Mouse (Mus musculus): ENCODE results near the gene 2310034G01Rik. TPM values are rescaled to one million over a fixed set of nuclear protein-coding genes. Genes with fewer than 3 reads are reported as not detected.
A peak's percentile ranks its signal among the peaks of the same experiment; 100 is the strongest.

The 2310034G01Rik gene
- polyA plus RNA-seq, 1 experiment from 2014 or later = 1.8 TPM

- peaks cover 71% of the 10 kb centered on the region for H3K27me3 ChIP-seq
- no peak overlapping the region for H3K4me2 ChIP-seq
- H3K36me3 ChIP-seq (replicated peaks) = no peaks in the 10 kb centered on the region
- WGBS = 81% methylated on average over 11 of the region's 11 CpGs
- no peak overlapping the region for H3K9ac ChIP-seq
- no peak overlapping the region for H3K4me3 ChIP-seq (replicated peaks)
- H3K9me3 ChIP-seq = no peaks in the 10 kb centered on the region
- H3K27ac ChIP-seq = no peak overlapping the region
- peaks cover 73% of the 10 kb centered on the region for H3K4me1 ChIP-seq
- no peak for ATAC-seq (ENCODE audit: low FRiP score)
Observed at GRCm38 (mm10) chr19:46324366-46324765, 25.7 kb downstream of the 2310034G01Rik start.

DNA sequence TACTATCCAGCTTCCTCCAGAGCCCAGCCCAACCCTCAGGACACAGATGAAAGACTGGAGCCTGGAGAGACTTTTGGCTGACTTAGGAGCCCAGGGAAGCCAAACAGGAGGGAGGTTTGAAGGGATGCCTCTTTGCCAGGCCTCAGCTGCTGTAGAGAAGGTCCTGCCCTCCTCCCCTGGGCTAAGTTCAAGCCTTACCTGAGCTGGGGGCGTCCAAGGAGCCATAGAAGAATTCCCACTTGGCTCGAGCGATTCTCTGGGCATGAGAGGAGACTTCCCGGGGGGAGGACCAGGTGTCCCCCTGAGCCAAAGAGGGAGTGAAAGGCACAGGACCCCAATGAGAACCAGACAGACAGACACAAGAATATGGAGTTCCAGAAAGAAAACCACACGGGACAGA, 26.4 kb downstream of the 2310034G01Rik start:
- Histone ChIP-seq H3K9me3 (no peaks in the 10 kb centered on the region), H3K36me3 (replicated peaks) (no peaks in the 10 kb centered on the region), H3K27me3 (peaks cover 73% of the 10 kb centered on the region), H3K4me2 (no peak overlapping the region), H3K4me1 (peaks cover 73% of the 10 kb centered on the region), H3K4me3 (replicated peaks) (no peak overlapping the region), H3K9ac (no peak overlapping the region), H3K27ac (no peak overlapping the region)
- WGBS = 82% methylated on average over 5 of the region's 5 CpGs
- ATAC-seq (ENCODE audit: low FRiP score) = no peak

DNA sequence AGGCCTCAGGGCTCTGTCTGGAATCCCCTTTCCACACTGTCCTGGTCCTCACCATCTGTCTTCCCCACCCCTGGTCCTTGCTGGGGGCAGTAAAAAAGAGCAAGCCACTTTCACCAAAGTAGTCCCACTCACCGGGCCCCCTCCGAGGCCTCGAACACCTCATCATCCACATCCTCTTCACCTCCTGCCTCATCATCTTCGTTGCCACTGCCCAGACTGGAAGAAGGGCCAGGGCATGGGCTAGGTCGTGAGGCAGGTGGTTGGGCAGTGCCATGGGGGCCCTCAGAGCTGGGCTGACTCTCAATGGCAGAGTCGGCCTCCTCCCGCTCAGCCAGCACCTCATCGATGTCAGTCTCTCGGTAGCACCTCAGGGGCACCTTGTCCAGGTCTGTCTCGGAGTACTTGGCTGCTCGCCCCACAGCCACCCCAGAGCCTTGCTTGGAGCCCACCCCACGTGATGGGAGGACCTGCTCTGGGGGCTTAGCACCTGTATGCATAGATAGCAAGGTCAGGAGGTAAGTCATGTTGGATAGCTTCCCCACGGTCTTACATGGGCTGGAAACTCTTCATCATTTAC, 27.0 kb downstream of the 2310034G01Rik start:
- H3K4me1 ChIP-seq = peaks cover 77% of the 10 kb centered on the region
- no peaks in the 10 kb centered on the region for H3K9me3 ChIP-seq
- peaks cover 79% of the 10 kb centered on the region for H3K27me3 ChIP-seq
- WGBS = 82% methylated on average over 13 of the region's 13 CpGs
- H3K4me3 ChIP-seq (replicated peaks) = no peak overlapping the region
- H3K4me2 ChIP-seq = no peak overlapping the region
- peak overlapping the region; percentile 25; the same call in 1 of the 2 replicates for H3K9ac ChIP-seq
- ATAC-seq (ENCODE audit: low FRiP score) = no peak
- peak overlapping the region; percentile 77 for H3K27ac ChIP-seq
- no peaks in the 10 kb centered on the region for H3K36me3 ChIP-seq (replicated peaks)

- 57% methylated on average over 11 of the region's 11 CpGs for WGBS
Observed at GRCm38 (mm10) chr19:46322144-46322995, 27.7 kb downstream of the 2310034G01Rik start.

GRCm38 (mm10) chr19:46321101-46321943, 28.8 kb downstream of the 2310034G01Rik start:
- Histone ChIP-seq H3K9ac (0 out of 2 replicates have a peak overlapping the region, but pooled peaks have one; percentile 12), H3K4me3 (replicated peaks) (0 out of 2 replicates have a peak overlapping the region, but pooled peaks have one; percentile 10), H3K36me3 (replicated peaks) (no peaks in the 10 kb centered on the region), H3K9me3 (no peaks in the 10 kb centered on the region), H3K27me3 (peaks cover 89% of the 10 kb centered on the region), H3K4me2 (peak overlapping the region; percentile 47), H3K27ac (peak overlapping the region; percentile 77), H3K4me1 (peaks cover 77% of the 10 kb centered on the region)
- ATAC-seq (ENCODE audit: low FRiP score) = peak; percentile 79
- 20% methylated on average over 6 of the region's 6 CpGs for WGBS

More at GRCm38 (mm10) chr19:46322144-46322995, 27.7 kb downstream of the 2310034G01Rik start:
- peak overlapping the region; percentile 25; the same call in 1 of the 2 replicates for H3K9ac ChIP-seq
- no peak overlapping the region for H3K4me3 ChIP-seq (replicated peaks)
- peaks cover 80% of the 10 kb centered on the region for H3K4me1 ChIP-seq
- H3K27ac ChIP-seq = peak overlapping the region; percentile 77
- H3K9me3 ChIP-seq = no peaks in the 10 kb centered on the region
- no peaks in the 10 kb centered on the region for H3K36me3 ChIP-seq (replicated peaks)
- peaks cover 87% of the 10 kb centered on the region for H3K27me3 ChIP-seq
- no peak; the same call in 1 of the 2 replicates for ATAC-seq (ENCODE audit: low FRiP score)
- H3K4me2 ChIP-seq = peak overlapping the region; percentile 47

DNA sequence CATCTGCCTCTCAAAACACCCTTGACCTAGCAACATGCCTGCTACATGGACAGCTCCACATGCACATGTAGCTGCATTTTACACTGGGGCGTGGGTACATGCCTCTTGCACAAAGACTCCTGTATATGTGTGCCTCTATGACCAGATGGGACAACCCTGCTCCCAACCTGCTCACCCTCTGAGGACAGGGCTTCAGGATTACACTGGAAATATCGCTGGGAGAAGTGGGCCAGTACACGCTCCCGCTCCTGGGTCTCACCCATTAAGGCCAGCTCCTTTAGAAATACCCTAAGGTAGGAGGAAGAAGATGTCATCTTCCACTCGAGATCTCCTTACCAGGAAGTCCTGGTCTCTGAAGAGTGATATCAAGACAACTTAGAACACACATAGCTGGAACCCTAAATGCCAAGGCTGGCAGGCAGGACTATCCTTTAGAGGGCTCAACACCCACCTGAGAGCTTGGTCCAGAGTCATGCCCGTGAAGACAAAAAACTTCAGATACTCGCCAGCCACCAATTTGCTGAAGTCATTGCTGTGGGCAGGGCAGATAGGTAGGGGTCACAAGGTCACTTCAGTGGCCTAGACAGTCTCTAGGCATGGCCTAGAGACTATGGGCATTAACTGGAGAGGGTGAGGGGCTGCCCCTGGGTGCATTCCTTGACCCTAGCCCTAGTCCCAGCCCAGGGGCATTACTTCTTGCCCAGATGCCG, 29.9 kb downstream of the 2310034G01Rik start:
- H3K4me3 ChIP-seq (replicated peaks) = no peak overlapping the region
- H3K4me1 ChIP-seq = peaks cover 67% of the 10 kb centered on the region
- H3K27ac ChIP-seq = 0 out of 2 replicates have a peak overlapping the region, but pooled peaks have one; percentile 77
- H3K36me3 ChIP-seq (replicated peaks) = no peaks in the 10 kb centered on the region
- H3K9ac ChIP-seq = no peak overlapping the region
- H3K27me3 ChIP-seq = peaks cover 89% of the 10 kb centered on the region
- no peaks in the 10 kb centered on the region for H3K9me3 ChIP-seq
- H3K4me2 ChIP-seq = no peak overlapping the region
- no peak for ATAC-seq (ENCODE audit: low FRiP score)
- WGBS = 83% methylated on average over 8 of the region's 8 CpGs

DNA sequence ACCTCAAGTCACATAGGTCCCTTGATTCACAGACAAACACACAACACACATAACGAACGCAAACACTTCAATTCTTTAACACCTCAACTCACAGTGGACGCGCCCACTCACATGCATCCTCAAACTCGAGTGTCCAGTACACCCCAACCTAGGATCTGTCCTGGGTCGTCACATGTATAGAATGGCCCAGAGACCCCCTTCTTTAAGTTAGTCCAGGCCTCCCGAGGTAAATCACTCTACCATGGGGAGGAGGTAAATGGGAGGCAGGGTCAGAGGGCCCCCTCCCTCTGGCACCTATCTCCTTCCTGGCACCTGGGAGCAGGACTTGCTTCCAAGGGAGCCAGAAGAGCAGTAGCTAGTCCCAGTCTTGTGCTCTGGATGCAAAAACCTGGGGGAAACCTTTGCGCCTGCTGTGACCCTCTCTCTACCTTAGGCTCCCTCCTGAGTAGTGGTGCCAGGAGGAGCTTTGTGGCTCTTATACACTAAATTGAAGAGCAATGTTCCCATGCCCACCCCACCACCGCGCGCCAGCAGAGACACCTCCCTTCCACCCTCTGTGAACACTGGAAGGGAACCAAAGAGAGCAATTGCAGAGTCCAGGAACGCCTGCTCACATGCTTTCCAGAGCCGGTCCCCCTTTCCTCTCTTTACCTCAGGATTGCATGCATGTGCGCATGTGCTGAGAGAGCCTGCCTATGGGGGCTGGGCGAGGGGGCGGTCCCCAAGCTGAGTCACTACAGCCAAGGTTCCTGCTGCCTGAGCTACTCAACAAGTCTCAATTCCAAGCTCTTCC, 31.3 kb downstream of the 2310034G01Rik start:
- no peak overlapping the region for H3K9ac ChIP-seq
- peaks cover 89% of the 10 kb centered on the region for H3K27me3 ChIP-seq
- H3K9me3 ChIP-seq = no peaks in the 10 kb centered on the region
- H3K36me3 ChIP-seq (replicated peaks) = no peaks in the 10 kb centered on the region
- peak overlapping the region; percentile 47; the same call in 1 of the 2 replicates for H3K27ac ChIP-seq
- H3K4me1 ChIP-seq = peaks cover 67% of the 10 kb centered on the region
- H3K4me2 ChIP-seq = peak overlapping the region; percentile 64
- peak overlapping the region; percentile 0; the same call in 1 of the 2 replicates for H3K4me3 ChIP-seq (replicated peaks)
- 12% methylated on average over 16 of the region's 16 CpGs for WGBS
- peak; percentile 36; the same call in 1 of the 2 replicates for ATAC-seq (ENCODE audit: low FRiP score)

DNA sequence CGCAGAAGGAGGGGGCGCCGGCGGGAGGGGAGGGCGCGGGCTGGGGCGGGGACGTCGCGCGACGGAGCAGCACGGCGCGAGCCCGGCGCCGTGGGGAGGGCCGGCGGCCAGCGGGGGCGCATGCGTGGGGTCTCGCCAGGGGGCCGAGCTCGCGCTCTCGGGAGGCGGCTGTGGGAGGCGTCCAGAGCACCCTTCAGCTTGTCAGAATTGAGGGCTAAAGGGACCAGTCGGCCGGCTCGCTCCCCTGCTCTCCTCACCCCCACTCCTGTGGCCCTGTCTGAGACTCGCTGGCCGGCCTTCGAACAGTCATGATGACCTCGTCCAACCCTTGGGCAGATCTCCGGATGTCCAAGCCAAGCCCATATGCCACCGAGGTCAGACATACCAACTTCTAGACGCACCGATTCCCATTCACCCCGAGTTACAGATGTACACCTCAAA, 32.1 kb downstream of the 2310034G01Rik start:
- no peak for ATAC-seq (ENCODE audit: low FRiP score)
- H3K27ac ChIP-seq = peak overlapping the region; percentile 4; the same call in 1 of the 2 replicates

GRCm38 (mm10) chr19:46317546-46317885, 32.6 kb downstream of the 2310034G01Rik start:
- Histone ChIP-seq H3K9me3 (no peaks in the 10 kb centered on the region), H3K36me3 (replicated peaks) (no peaks in the 10 kb centered on the region), H3K27ac (no peak overlapping the region), H3K27me3 (peaks cover 89% of the 10 kb centered on the region), H3K4me2 (peak overlapping the region; percentile 64), H3K4me1 (peaks cover 59% of the 10 kb centered on the region), H3K9ac (peak overlapping the region; percentile 59), H3K4me3 (replicated peaks) (peak overlapping the region; percentile 47)
- no peak for ATAC-seq (ENCODE audit: low FRiP score)
- under 1% methylated on average over 47 of the region's 48 CpGs for WGBS

More for the DNA sequence above, 32.1 kb downstream of the 2310034G01Rik start:
- Histone ChIP-seq H3K36me3 (replicated peaks) (no peaks in the 10 kb centered on the region), H3K9ac (peak overlapping the region; percentile 59), H3K9me3 (no peaks in the 10 kb centered on the region), H3K4me1 (peaks cover 65% of the 10 kb centered on the region), H3K27me3 (peaks cover 89% of the 10 kb centered on the region), H3K4me3 (replicated peaks) (peak overlapping the region; percentile 47), H3K4me2 (peak overlapping the region; percentile 64)
- 3% methylated on average over 36 of the region's 42 CpGs for WGBS

GRCm38 (mm10) chr19:46316846-46317545, 33.1 kb downstream of the 2310034G01Rik start:
- peaks cover 86% of the 10 kb centered on the region for H3K27me3 ChIP-seq
- H3K4me3 ChIP-seq (replicated peaks) = peak overlapping the region; percentile 47
- ATAC-seq (ENCODE audit: low FRiP score) = no peak
- H3K36me3 ChIP-seq (replicated peaks) = no peaks in the 10 kb centered on the region
- peak overlapping the region; percentile 59 for H3K9ac ChIP-seq
- WGBS = 31% methylated on average over 15 of the region's 15 CpGs
- peak overlapping the region; percentile 64 for H3K4me2 ChIP-seq
- no peaks in the 10 kb centered on the region for H3K9me3 ChIP-seq
- H3K27ac ChIP-seq = no peak overlapping the region
- peaks cover 54% of the 10 kb centered on the region for H3K4me1 ChIP-seq
